24 mouse cellular contexts compared by ENCODE assay signal in the genomic region with DNA sequence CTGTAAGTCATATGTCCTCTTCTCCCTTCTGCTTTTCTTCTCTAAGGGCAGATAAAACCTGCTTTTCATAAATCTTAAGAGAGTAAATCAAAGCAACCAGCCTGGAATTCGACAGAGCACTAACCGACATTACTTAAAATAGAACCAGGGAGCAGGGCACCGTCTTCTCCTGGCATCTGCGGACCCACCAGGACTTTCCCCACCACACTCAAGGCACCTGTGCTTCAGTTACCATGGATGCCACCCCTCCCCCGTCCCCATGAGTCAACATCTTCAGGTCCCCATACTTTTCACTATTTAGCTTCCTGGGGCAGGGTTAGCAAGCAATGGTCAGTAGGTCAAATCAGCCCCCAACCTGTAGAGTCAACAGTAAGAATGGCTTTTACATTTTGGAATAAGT.
"Had no signal": no experiment of that assay in that cellular context is flagged by ENCODE, and none has a peak within 500 bp of the region (broad histone marks: within the 10 kb centered on the region; RNA-seq: fewer than 3 reads in every experiment).

No protein-coding gene starts in this region.

- H3K4me1 ChIP-seq: hindbrain, embryonic 10.5 days; liver, embryonic 12.5 days had no signal

- H3K4me2 ChIP-seq: heart, embryonic 11.5 days; hindbrain, embryonic 12.5 days; hindbrain, embryonic 14.5 days; intestine, embryonic 15.5 days; limb, embryonic 12.5 days; liver, embryonic 12.5 days had no signal

- H3K36me3 ChIP-seq: hindbrain, embryonic 10.5 days; hindbrain, embryonic 12.5 days; intestine, embryonic 15.5 days; limb, embryonic 12.5 days; liver, embryonic 12.5 days had no signal

- H3K27ac ChIP-seq: gastrocnemius, adult 2 months; hindbrain, embryonic 10.5 days; hindbrain, embryonic 12.5 days; hindbrain, embryonic 14.5 days; intestine, embryonic 15.5 days; limb, embryonic 12.5 days; liver, embryonic 12.5 days; liver, embryonic 14.5 days had no signal

- H3K27me3 ChIP-seq: hindbrain, embryonic 12.5 days; intestine, embryonic 15.5 days; limb, embryonic 12.5 days; liver, embryonic 12.5 days had no signal

- H3K9me3 ChIP-seq: hindbrain, embryonic 10.5 days; hindbrain, embryonic 12.5 days; intestine, embryonic 15.5 days; limb, embryonic 12.5 days; liver, embryonic 12.5 days had no signal

- H3K4me3 ChIP-seq: gastrocnemius, adult 2 months; hindbrain, embryonic 10.5 days; hindbrain, embryonic 12.5 days; intestine, embryonic 15.5 days; limb, embryonic 12.5 days; liver, embryonic 12.5 days had no signal

- DNase-seq: forebrain, postnatal 0 days; gastrocnemius, adult 2 months; gastrocnemius, postnatal 10 days; gastrocnemius, postnatal 25 days; heart, postnatal 10 days; heart, postnatal 4 days; kidney, adult 18-20 months; kidney, adult 8-10 months; kidney, postnatal 10 days; kidney, postnatal 25 days; kidney, postnatal 4 days; layer of hippocampus, postnatal 36 days; left cerebral cortex, postnatal 4 days had no signal

- H3K9ac ChIP-seq: forebrain, postnatal 0 days; hindbrain, embryonic 12.5 days; hindbrain, embryonic 14.5 days; intestine, embryonic 15.5 days; limb, embryonic 12.5 days; liver, embryonic 12.5 days; liver, embryonic 14.5 days had no signal

- ATAC-seq: forebrain, postnatal 0 days; hindbrain, embryonic 16.5 days; inflammation-experienced regulatory T-cells, adult 6 months; intestine, embryonic 15.5 days; intestine, postnatal 0 days; liver, embryonic 12.5 days had no signal
